Comparison of ENCODE assay signal across 8 mouse cellular contexts in genomic region chr7:130865613-130866591, GRCm38 (mm10). TPM values are rescaled to one million over a fixed set of nuclear protein-coding genes. Genes with fewer than 3 reads are reported as not detected.
A peak's percentile ranks its signal among the peaks of the same experiment; 100 is the strongest.
DNase-seq lines count a peak whose midpoint lies in the region; ATAC-seq lines count a peak whose summit lies in the region.

Gene Plekha1 (plus strand): TSS chr7:130865756.

- intact Hi-C loops in heart, postnatal 10 days (cut with DNase I) = loop anchor here (5.0 kb wide), 1 partner anchor 39 kb away; no protein-coding TSS in a partner anchor

- H3K4me1 ChIP-seq in forebrain, embryonic 14.5 days (ENCODE audit: control insufficient read depth, insufficient read depth, low read length) = peaks cover 13% of the 10 kb centered on the region
- H3K4me1 ChIP-seq in liver, embryonic 15.5 days (replicated peaks) = no peaks in the 10 kb centered on the region; the same call in 1 of the 2 replicates
- peaks cover 1% of the 10 kb centered on the region for H3K4me1 ChIP-seq in neural tube, embryonic 11.5 days (ENCODE audit: control insufficient read depth, insufficient read depth, low read length)
- peaks cover 20% of the 10 kb centered on the region for H3K4me1 ChIP-seq in stomach, embryonic 16.5 days (ENCODE audit: control insufficient read depth, insufficient read depth, low read length)

- H3K9me3 ChIP-seq in forebrain, embryonic 14.5 days (replicated peaks; ENCODE audit: control insufficient read depth, low read length) = no peaks in the 10 kb centered on the region
- H3K9me3 ChIP-seq in liver, embryonic 15.5 days (replicated peaks) = no peaks in the 10 kb centered on the region
- no peaks in the 10 kb centered on the region for H3K9me3 ChIP-seq in neural tube, embryonic 11.5 days (ENCODE audit: control insufficient read depth, low read length)
- no peaks in the 10 kb centered on the region for H3K9me3 ChIP-seq in stomach, embryonic 16.5 days (replicated peaks; ENCODE audit: control insufficient read depth, low read length)

- H3K27ac ChIP-seq in forebrain, embryonic 14.5 days (ENCODE audit: low read depth, low read length) = peak within 1 kb of the TSS; percentile 81
- H3K27ac ChIP-seq in liver, embryonic 15.5 days (replicated peaks) = 0 out of 2 replicates have a peak within 1 kb of the TSS, but pooled peaks have one; percentile 24
- peak within 1 kb of the TSS; percentile 54 for H3K27ac ChIP-seq in neural tube, embryonic 11.5 days (ENCODE audit: low read depth, low read length)
- peak within 1 kb of the TSS; percentile 79 for H3K27ac ChIP-seq in stomach, embryonic 16.5 days (ENCODE audit: low read length)

- 0 out of 2 replicates have a peak, but pooled peaks cover 5% of the 10 kb centered on the region for H3K27me3 ChIP-seq in forebrain, embryonic 14.5 days (replicated peaks; ENCODE audit: control insufficient read depth, insufficient read depth, low read length)
- peaks cover 31% of the 10 kb centered on the region for H3K27me3 ChIP-seq in liver, embryonic 15.5 days
- H3K27me3 ChIP-seq in neural tube, embryonic 11.5 days (ENCODE audit: control insufficient read depth, insufficient read depth, low read length) = no peaks in the 10 kb centered on the region
- H3K27me3 ChIP-seq in stomach, embryonic 16.5 days (ENCODE audit: control insufficient read depth, insufficient read depth, low read length) = no peaks in the 10 kb centered on the region

- peak within 1 kb of the TSS; percentile 76 for H3K4me3 ChIP-seq in forebrain, embryonic 14.5 days (ENCODE audit: low read depth, low read length)
- H3K4me3 ChIP-seq in liver, embryonic 15.5 days (replicated peaks) = peak within 1 kb of the TSS; percentile 63
- H3K4me3 ChIP-seq in neural tube, embryonic 11.5 days (ENCODE audit: low read depth, low read length) = peak within 1 kb of the TSS; percentile 90
- H3K4me3 ChIP-seq in stomach, embryonic 16.5 days (replicated peaks; ENCODE audit: low read length) = peak within 1 kb of the TSS; percentile 89

- H3K9ac ChIP-seq in forebrain, embryonic 14.5 days (ENCODE audit: low read length) = peak within 1 kb of the TSS; percentile 86
- peak within 1 kb of the TSS; percentile 47 for H3K9ac ChIP-seq in liver, embryonic 15.5 days
- peak within 1 kb of the TSS; percentile 86 for H3K9ac ChIP-seq in neural tube, embryonic 11.5 days (ENCODE audit: low read length)
- peak within 1 kb of the TSS; percentile 93 for H3K9ac ChIP-seq in stomach, embryonic 16.5 days (ENCODE audit: low read length)

- ATAC-seq in forebrain, embryonic 14.5 days = peak; percentile 99
- peak; percentile 90 for ATAC-seq in liver, embryonic 15.5 days (ENCODE audit: insufficient read depth)
- peak; percentile 97 for ATAC-seq in neural tube, embryonic 11.5 days (ENCODE audit: insufficient read depth, low FRiP score, low TSS enrichment)
- ATAC-seq in stomach, embryonic 16.5 days (ENCODE audit: insufficient read depth, low FRiP score) = peak; percentile 99

- under 1% methylated on average over 102 of the region's 114 CpGs for WGBS in forebrain, embryonic 14.5 days
- WGBS in liver, embryonic 15.5 days (ENCODE audit: insufficient replicate concordance) = under 1% methylated on average over 114 of the region's 114 CpGs
- under 1% methylated on average over 80 of the region's 114 CpGs for WGBS in neural tube, embryonic 11.5 days
- WGBS in stomach, embryonic 16.5 days = under 1% methylated on average over 106 of the region's 114 CpGs

- no peaks in the 10 kb centered on the region for H3K36me3 ChIP-seq in forebrain, embryonic 14.5 days (ENCODE audit: control insufficient read depth, insufficient read depth, low read length)
- H3K36me3 ChIP-seq in liver, embryonic 15.5 days (replicated peaks) = no peaks in the 10 kb centered on the region
- no peaks in the 10 kb centered on the region for H3K36me3 ChIP-seq in neural tube, embryonic 11.5 days (ENCODE audit: control insufficient read depth, insufficient read depth, low read length)
- no peaks in the 10 kb centered on the region for H3K36me3 ChIP-seq in stomach, embryonic 16.5 days (ENCODE audit: control insufficient read depth, insufficient read depth, low read length)

- peak; percentile 96 to 97 for DNase-seq in CD8-positive naive resting alpha-beta T cell, adult 2 months (ENCODE audit: low read depth in 2 of 2, low spot score in 2 of 2)
- DNase-seq in c-Kit-positive CD71-positive TER-119-positive erythroid progenitor cells, embryonic 14.5 days (ENCODE audit: low spot score) = peak; percentile 42
- peak; percentile 99 for DNase-seq in forebrain, embryonic 14.5 days (ENCODE audit: low spot score)
- DNase-seq in heart, postnatal 10 days = peak; percentile 97 to 98
- peak; percentile 95 to 97 for DNase-seq in kidney, postnatal 4 days
- peak; percentile 99 for DNase-seq in neural tube, embryonic 11.5 days (ENCODE audit: low spot score)

- peak within 1 kb of the TSS; percentile 71 for H3K4me2 ChIP-seq in forebrain, embryonic 14.5 days (ENCODE audit: low read length)
- peak within 1 kb of the TSS; percentile 63 for H3K4me2 ChIP-seq in liver, embryonic 15.5 days
- H3K4me2 ChIP-seq in neural tube, embryonic 11.5 days (ENCODE audit: low read depth) = peak within 1 kb of the TSS; percentile 74
- peak within 1 kb of the TSS; percentile 64 for H3K4me2 ChIP-seq in stomach, embryonic 16.5 days (ENCODE audit: low read depth, low read length)

RNA-seq across cellular contexts. Expression of gene Plekha1, which starts in this region (rescaled TPM):
- 30.6 and 43.9 TPM in 2 replicates for polyA plus RNA-seq in forebrain, embryonic 14.5 days (2014; fragmentation: Nextera tagmentation; extraction: Ambion mirVana)
- total RNA-seq in heart, postnatal 10 days (2021) = 10 to 100 TPM; 60.5 to 68.1 TPM
- 10.3 and 13.4 TPM in 2 replicates for polyA plus RNA-seq in liver, embryonic 15.5 days (2015; fragmentation: Nextera tagmentation; extraction: Ambion mirVana)
- 44.2 and 48.4 TPM in 2 replicates for polyA plus RNA-seq in neural tube, embryonic 11.5 days (2014; fragmentation: Nextera tagmentation; extraction: Ambion mirVana)
- 57.2 and 64.6 TPM in 2 replicates for polyA plus RNA-seq in stomach, embryonic 16.5 days (2015; fragmentation: Nextera tagmentation; extraction: Ambion mirVana)

Comparison
In these comparisons a context has a peak if more than half of its experiments do, and no peak if none do; other contexts are left out.
1. Peak in every context shown above with its lines: DNase-seq, ATAC-seq, H3K4me3 ChIP-seq and H3K27ac ChIP-seq.
2. DNase-seq: peak in every context shown above with its lines; median percentile 99 in forebrain, embryonic 14.5 days; 99 in neural tube, embryonic 11.5 days; 98 in heart, postnatal 10 days; 96 in CD8-positive naive resting alpha-beta T cell, adult 2 months; 96 in kidney, postnatal 4 days; 42 in c-Kit-positive CD71-positive TER-119-positive erythroid progenitor cells, embryonic 14.5 days.
3. H3K27ac ChIP-seq: peak in every context shown above with its lines; median percentile 81 in forebrain, embryonic 14.5 days; 79 in stomach, embryonic 16.5 days; 54 in neural tube, embryonic 11.5 days; 24 in liver, embryonic 15.5 days.